Mouse (Mus musculus) v-Abl transformed pro-B cells (cell line): Measurements from ENCODE around the gene Tyr.
"Not testable (repeated sequence)": the region's sequence is repeated elsewhere in the genome, so short reads cannot be mapped to it uniquely, and the experiment has no call there.

Experiments used
- in situ Hi-C, 2 experiments: fragments of 400-800 bp; cut with MboI; formaldehyde crosslinking; loops; one replicate each; pipeline ENCODE4 v1.15.1; 2025; ENCODE audit not compliant: unreplicated experiment in 2 of 2

Gene Tyr

GRCm38 (mm10) chr7:87493412-87493811, at the start of gene Tyr:
TSS of gene Tyr (minus strand) at chr7:87493512.
- in situ Hi-C loops, result no loop called here

- in situ Hi-C loops, result no loop called here
Measured at GRCm38 (mm10) chr7:87539031-87539430, 45.7 kb upstream of the Tyr start.

- in situ Hi-C loops, result no loop called here
Measured at GRCm38 (mm10) chr7:87494124-87494682, 891 bp upstream of the Tyr start.

GRCm38 (mm10) chr7:87488024-87488423, 5.3 kb downstream of the Tyr start:
- in situ Hi-C loops, result no loop called here

GRCm38 (mm10) chr7:87413271-87413670, 80.0 kb downstream of the Tyr start:
- in situ Hi-C loops, result no loop called here

- in situ Hi-C loops, result not testable (repeated sequence)
Measured at GRCm38 (mm10) chr7:87411373-87411772, 81.9 kb downstream of the Tyr start.

- in situ Hi-C loops, result no loop called here
Measured at GRCm38 (mm10) chr7:87397023-87397422, 96.3 kb downstream of the Tyr start.

GRCm38 (mm10) chr7:87374935-87375334, 118.4 kb downstream of the Tyr start:
- in situ Hi-C loops, result no loop called here
